Mouse (Mus musculus) megakaryocyte, embryonic 14.5 days (primary cell): ENCODE data around the gene Dab1.

Experiments used
- FLI1 ChIP-seq: IDR thresholded peaks from 2 replicates; pipeline ENCODE4 v1.6.1; 2012; ENCODE audit warnings: low read length, inconsistent platforms, mixed read lengths
- GATA1 ChIP-seq: IDR thresholded peaks from 3 replicates; pipeline ENCODE4 v1.6.1; 2012; ENCODE audit warnings: mixed read lengths, low read length, inconsistent platforms, borderline replicate concordance

GRCm38 (mm10) chr4:103726486-103726885 is 107.3 kb downstream of the Dab1 start:
- TF ChIP-seq GATA1 (no peak), FLI1 (no peak)
